Mouse (Mus musculus) lung, postnatal 36 days (tissue): Measurements from ENCODE around the gene Dph3.
"Not testable (repeated sequence)": the region's sequence is repeated elsewhere in the genome, so short reads cannot be mapped to it uniquely, and the experiment has no call there.

Source experiments
- DNase-seq: peaks from one replicate; pipeline ENCODE4 v3.0.0; 2022; ENCODE audit warnings: mixed read lengths

Dph3 gene

GRCm38 (mm10) chr14:32085486-32086201 is at the start of gene Dph3:
Gene Dph3, minus strand, starts transcription at chr14:32085729.
- peak; percentile 100 for DNase-seq

DNA sequence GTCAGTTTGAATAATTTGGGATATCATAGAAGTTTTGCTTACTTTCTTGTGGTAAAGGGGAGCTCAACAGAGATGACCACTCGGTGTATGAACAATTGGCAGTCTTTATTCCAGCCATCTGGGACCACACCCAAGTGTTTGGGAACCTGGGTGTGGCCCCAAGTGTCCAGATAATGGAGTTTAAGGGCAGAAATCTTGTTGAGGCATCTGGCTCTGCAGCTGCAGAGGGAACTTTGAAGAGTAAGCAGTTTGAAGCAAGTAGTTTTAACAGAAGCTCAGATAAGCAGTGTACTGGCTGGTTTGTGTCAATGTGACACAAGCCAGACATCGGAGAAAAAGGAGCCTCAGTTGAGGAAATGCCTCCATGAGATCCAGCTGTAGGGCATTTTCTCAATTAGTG is 48.8 kb upstream of the Dph3 start:
- no peak for DNase-seq

GRCm38 (mm10) chr14:32131836-32132235 is 46.3 kb upstream of the Dph3 start:
- no peak for DNase-seq

GRCm38 (mm10) chr14:32128409-32128808 is 42.9 kb upstream of the Dph3 start:
- DNase-seq, result no peak

DNA sequence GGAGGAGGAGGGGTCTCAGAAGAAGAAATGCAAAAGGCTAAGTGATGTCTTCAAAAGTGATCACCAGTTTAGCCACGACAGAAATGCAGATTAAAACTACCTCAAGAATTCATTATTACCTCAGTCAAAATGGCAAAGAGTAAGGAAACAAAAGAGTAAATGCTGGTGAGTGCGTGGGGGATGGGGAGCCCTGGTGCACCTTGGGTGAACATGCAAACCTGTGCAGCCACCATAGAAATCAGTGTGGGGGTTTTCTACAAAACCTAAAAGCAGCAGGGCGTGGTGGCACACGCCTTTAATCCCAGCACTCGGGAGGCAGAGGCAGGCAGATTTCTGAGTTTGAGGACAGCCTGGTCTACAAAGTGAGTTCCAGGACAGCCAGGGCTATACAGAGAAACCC is 39.7 kb upstream of the Dph3 start:
- DNase-seq, result not testable (repeated sequence)

GRCm38 (mm10) chr14:32124261-32124660 is 38.7 kb upstream of the Dph3 start:
- no peak for DNase-seq

- DNase-seq, result peak; percentile 59
These were observed 36.4 kb upstream of the Dph3 start for GRCm38 (mm10) chr14:32121920-32122315.

DNA sequence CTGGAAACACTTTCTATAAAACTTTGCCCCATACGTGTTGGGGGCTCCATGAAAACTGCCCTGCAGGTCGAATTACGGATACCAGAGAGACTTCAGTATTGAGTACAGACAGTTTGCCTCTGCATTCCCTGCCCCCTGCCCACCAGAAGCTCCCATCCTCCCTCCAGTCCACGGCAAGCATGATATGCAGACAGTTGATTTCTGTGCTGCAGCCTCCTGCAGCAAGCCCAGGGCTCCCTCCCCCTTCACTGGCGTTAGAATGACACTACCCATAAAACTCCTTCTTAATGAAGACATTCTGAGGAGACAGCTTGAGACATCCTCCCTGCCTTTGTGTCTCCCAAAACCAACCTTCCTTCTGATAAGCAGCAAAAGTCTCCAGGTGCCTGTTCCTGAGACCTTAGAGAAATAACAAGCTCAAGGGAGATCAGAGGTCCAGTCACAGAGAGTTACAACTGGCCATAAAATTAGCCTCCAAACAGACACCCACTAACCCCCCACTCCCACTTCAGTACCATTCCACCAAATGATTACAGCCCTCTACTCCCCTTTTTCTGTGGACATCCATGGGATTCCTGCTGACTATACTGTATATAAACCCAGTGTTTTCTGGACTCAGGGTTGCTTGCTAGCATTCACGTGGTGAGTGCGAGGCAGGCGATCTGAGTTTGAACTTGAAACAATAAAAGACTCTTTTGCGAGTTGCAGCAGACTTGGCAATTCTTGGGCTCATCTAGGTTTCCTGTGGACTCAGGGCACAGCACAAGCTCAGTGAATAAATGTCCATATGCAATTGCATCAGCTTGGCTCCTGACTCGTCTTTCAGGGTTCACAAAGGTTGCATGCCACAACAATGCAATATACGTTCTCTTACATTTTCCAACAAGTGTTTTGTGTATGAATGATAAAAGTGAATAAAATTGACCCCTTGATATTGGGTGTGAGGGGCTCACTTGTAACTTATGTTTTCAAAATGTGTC is 35.7 kb upstream of the Dph3 start:
- no peak for DNase-seq

DNA sequence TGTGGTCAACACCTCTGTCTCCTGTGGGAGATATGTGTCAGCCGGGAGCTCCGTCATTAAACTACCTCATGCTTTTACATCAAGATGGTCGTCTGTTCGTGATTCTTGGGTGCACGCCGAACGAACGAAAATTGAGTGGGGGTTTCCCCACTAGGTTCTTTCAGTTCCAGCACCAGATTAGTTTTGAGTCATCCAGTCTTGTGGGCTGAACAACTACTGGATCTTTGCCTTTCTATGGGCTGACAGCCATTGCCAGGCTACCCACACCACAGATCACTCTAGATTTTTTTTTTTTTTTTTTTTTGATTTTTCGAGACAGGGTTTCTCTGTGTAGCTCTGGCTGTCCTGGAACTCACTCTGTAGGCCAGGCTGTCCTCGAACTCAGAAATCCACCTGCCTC is 26.6 kb upstream of the Dph3 start:
- not testable (repeated sequence) for DNase-seq

DNA sequence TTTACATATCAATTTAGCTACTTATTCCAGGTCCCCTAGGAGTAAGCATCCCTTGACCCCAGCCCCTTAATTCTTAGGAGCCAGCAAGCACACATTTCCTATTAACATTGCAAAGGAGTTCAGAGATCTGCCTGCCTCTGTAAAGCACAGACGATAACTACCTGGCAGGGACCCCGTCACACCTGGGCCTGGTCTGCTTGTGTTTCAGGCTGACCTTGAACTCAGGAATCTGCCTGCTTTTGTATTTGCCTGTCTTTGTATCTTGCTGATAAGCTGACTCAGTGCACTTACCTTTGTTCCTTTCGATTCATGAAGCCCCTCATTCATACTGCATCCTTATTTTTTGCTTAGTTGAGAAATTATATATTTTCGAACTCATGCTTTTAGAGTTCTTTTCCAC is 21.4 kb upstream of the Dph3 start:
- DNase-seq, result no peak

GRCm38 (mm10) chr14:32105663-32106062 is 20.1 kb upstream of the Dph3 start:
- DNase-seq, result peak; percentile 8

- no peak for DNase-seq
These were observed 18.0 kb upstream of the Dph3 start for GRCm38 (mm10) chr14:32103556-32103955.

DNA sequence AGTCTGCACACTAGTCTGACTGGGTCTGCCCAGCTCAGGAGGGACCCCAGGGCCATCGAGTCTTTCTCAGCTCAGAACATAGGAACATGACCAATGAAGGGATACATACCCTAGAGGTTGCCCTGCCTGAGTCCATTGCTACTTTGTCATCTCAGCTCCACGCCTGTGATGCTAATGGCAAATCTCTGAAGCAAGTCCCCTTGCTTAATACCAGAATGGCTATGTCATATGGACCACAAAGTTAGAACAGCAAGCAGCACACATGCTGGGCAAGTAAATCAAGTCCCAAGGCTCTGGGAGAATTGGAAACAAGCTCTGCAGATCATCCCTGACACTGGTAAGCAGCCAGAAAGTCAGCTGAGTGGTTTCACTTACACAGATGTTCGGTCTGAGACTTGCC is 13.4 kb upstream of the Dph3 start:
- no peak for DNase-seq

- no peak for DNase-seq
These were observed 12.2 kb upstream of the Dph3 start for GRCm38 (mm10) chr14:32097691-32098090.

- DNase-seq, result no peak
These were observed 11.2 kb upstream of the Dph3 start for GRCm38 (mm10) chr14:32096740-32097139.

DNA sequence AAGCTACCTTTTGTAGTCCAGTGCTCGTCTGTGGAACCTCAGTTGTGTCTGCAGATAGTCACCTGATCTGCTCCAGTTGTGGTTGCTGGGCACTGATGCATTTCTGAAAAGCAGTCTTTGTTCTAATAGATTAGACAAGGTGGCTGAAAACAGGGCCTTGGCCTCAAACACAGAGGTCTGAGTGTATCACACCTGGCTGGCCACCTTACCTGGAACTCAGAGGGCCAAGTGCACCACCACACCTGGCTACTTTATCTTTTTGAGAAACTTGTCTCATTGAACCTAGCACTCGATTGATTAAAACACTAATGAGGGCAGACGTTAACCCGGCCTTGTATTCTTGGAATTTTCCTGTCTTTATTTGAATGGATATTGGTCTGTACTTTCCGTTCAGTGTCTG is 10.1 kb upstream of the Dph3 start:
- DNase-seq, result no peak

DNA sequence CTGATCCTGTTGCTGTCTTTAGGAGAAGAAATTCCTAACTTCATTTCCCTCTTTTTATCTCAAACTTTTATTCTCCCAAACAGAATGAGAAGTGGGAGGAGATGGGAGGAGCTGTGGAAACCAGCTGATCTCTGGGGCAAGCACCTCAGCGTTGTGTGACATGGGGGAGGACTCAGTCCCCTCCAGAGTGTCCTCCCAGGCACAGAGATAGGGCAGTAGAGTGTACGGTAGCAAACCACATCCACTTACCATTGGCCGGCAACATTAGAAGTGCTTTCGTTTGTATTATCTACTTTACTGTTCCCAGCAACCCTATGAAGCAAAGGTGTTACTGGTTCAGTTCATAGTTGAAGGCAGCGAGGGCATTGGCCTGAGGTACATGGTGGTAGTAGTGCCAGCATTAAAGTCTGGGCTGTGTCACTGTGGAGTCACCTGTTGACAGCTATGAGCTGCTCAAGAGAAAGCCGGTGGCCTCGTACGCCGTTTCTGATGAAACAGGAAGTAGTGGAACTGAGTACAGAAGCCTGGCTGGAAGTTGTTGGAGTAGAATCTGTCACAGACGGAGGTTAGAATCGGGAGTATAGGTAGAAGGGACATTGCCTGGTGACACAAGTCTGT is 8.1 kb upstream of the Dph3 start:
- DNase-seq, result no peak

DNA sequence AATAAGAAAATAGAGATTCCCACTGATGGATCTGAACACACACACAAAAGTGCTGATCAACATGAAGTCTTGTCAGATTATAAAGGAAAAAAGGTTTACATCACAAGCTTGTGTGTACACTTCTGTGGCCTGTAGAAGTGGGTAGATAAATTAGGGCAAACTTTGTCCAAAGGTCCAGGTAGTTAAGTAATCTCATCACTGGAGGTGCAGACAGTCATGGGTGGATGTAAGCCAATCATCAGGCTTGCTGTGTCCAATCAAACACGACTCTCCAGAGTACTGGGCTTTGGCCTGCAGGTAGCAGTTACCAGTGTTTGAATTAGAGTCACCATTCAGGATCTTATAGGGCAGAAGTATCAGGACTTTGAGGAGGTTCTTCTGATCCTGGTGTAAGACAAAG is 7.5 kb upstream of the Dph3 start:
- DNase-seq, result no peak

DNA sequence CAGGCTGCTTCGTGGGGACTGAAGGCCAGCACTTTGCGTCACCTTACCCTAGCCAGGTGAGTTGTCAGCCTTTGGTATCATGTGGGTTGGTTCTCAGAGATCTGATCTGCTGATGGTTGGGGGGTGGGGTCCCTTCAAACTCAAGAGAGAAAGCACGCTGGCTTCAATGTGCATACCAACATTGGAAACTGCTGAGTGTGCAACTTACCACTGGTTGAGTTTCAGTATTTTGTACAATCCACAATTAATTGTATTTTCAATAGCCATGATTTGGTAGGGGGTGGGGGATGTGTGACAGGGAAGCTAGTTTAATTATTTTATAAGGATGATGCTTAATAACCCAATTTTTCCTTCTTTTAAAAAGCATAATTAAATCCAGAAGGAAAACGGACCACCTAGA is 6.2 kb upstream of the Dph3 start:
- no peak for DNase-seq

- no peak for DNase-seq
These were observed 5.6 kb upstream of the Dph3 start for GRCm38 (mm10) chr14:32091124-32091523.

GRCm38 (mm10) chr14:32087584-32088248 is 2.2 kb upstream of the Dph3 start:
- DNase-seq, result not testable (repeated sequence)

DNA sequence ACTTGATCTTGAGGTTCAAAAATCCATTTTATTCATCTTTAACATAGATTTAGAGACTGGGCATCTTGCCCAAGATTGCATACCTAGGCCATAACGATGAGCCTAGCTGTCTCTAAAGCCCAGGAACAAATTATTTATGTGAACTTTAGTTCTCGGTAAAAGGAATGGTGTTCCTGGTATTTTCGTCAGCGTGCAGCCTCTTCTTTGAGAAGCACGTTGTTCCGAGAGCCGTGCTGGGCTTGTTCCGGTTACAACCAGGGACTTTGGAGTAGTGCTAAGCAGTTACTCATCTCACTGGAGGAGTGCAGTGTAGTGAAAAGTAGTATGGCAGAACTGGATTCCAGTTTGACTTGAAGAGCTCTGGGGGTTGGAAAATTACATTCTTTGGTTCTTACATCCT is 697 bp upstream of the Dph3 start:
- no peak for DNase-seq
